Comparison of ENCODE assay signal across 8 mouse cellular contexts in the genomic region with DNA sequence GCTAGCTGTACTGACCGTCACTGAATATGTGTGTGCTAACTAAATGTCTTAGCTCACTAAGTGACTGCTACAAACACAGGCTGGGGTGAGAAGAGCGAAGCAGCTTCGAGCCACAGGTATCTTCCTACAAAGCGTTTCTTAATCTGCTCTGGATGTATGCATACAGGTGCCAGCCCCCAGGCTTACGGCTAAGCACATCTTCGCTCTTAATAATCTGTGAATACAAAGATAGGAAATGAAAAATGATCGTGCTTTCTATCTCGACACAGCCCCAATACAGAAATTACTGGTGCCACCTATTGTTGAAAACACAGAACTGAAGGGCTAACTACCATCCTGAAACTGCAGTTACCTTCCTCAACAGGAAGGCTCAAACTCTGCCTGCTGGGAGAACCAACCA. TPM values are rescaled to one million over a fixed set of nuclear protein-coding genes. Genes with fewer than 3 reads are reported as not detected.
DNase-seq lines count a peak whose midpoint lies in the region; ATAC-seq and TF ChIP-seq lines count a peak whose summit lies in the region.

No protein-coding gene starts in this region.

- in situ Hi-C loops in CH12.LX (cut with MboI; ENCODE audit: low pct_ligation_motif_present, low pct_unique_long_range_greater_than_20kb, low sequenced_read_pairs) = no loop called here

- no peaks in the 10 kb centered on the region for H3K79me2 ChIP-seq in CH12.LX (replicated peaks; ENCODE audit: control insufficient read depth, extremely low read depth, insufficient read depth, poor library complexity, severe bottlenecking)

- no peaks in the 10 kb centered on the region for H3K9me3 ChIP-seq in heart, embryonic 14.5 days (ENCODE audit: control insufficient read depth, low read length)
- no peaks in the 10 kb centered on the region for H3K9me3 ChIP-seq in heart, embryonic 10.5 days
- H3K9me3 ChIP-seq in CH12.LX (replicated peaks; ENCODE audit: low read length) = no peaks in the 10 kb centered on the region
- no peaks in the 10 kb centered on the region for H3K9me3 ChIP-seq in kidney, embryonic 16.5 days (ENCODE audit: low read length)

- H3K4me1 ChIP-seq in heart, embryonic 14.5 days (ENCODE audit: control insufficient read depth in 2 of 2, insufficient read depth in 2 of 2, low read length in 2 of 2) = no peaks in the 10 kb centered on the region
- H3K4me1 ChIP-seq in heart, embryonic 10.5 days = no peaks in the 10 kb centered on the region
- H3K4me1 ChIP-seq in CH12.LX (ENCODE audit: control insufficient read depth in 1 of 2, insufficient read depth in 2 of 2) = peaks cover 0 to 5% of the 10 kb centered on the region in 2 experiments; a peak in 2 of 4 replicates
- H3K4me1 ChIP-seq in kidney, embryonic 16.5 days (ENCODE audit: insufficient read depth, low read length) = peaks cover 8% of the 10 kb centered on the region; the same call in 1 of the 2 replicates

- peak overlapping the region; percentile 54 for H3K4me2 ChIP-seq in heart, embryonic 14.5 days (ENCODE audit: low read length)
- peak overlapping the region; percentile 69 for H3K4me2 ChIP-seq in CH12.LX (ENCODE audit: insufficient read depth, low read depth, poor library complexity, severe bottlenecking)
- H3K4me2 ChIP-seq in kidney, embryonic 16.5 days (replicated peaks; ENCODE audit: low read depth, low read length) = no peak overlapping the region

- H3K36me3 ChIP-seq in heart, embryonic 14.5 days (ENCODE audit: control insufficient read depth, insufficient read depth, low read length) = no peaks in the 10 kb centered on the region
- H3K36me3 ChIP-seq in heart, embryonic 10.5 days = no peaks in the 10 kb centered on the region
- no peaks in the 10 kb centered on the region for H3K36me3 ChIP-seq in CH12.LX (replicated peaks in 1 of 2; ENCODE audit: control insufficient read depth in 1 of 2, insufficient read depth in 1 of 2, low read length in 1 of 2)
- H3K36me3 ChIP-seq in kidney, embryonic 16.5 days (ENCODE audit: insufficient read depth, low read length) = no peaks in the 10 kb centered on the region

- TF ChIP-seq RAD21 in CH12.LX (IDR thresholded peaks at IDR 0.05; ENCODE audit: low read depth, low read length) = peak; percentile 53

- H3K27me3 ChIP-seq in heart, embryonic 14.5 days (ENCODE audit: control insufficient read depth, insufficient read depth, low read length) = no peaks in the 10 kb centered on the region
- H3K27me3 ChIP-seq in heart, embryonic 10.5 days (ENCODE audit: insufficient read depth, poor library complexity, severe bottlenecking) = no peaks in the 10 kb centered on the region
- no peaks in the 10 kb centered on the region for H3K27me3 ChIP-seq in CH12.LX (replicated peaks)
- H3K27me3 ChIP-seq in kidney, embryonic 16.5 days (ENCODE audit: insufficient read depth, low read length) = no peaks in the 10 kb centered on the region

- DNase-seq in heart, embryonic 10.5 days (ENCODE audit: low spot score) = no peak
- peak; percentile 32 for DNase-seq in CH12.LX (ENCODE audit: extremely low read depth)
- DNase-seq in brain, embryonic 14.5 days (ENCODE audit: low read depth) = peak; percentile 80
- DNase-seq in retina, postnatal 7 days (ENCODE audit: low read depth, low spot score) = peak; percentile 8
- DNase-seq in natural killer cell, adult 2 months (ENCODE audit: low spot score in 2 of 2) = no peak
- no peak for DNase-seq in gastrocnemius, adult 8-10 months (ENCODE audit: low spot score in 2 of 2)

- no peak for ATAC-seq in heart, embryonic 14.5 days (ENCODE audit: insufficient number of reproducible peaks, insufficient read depth, low FRiP score, low read depth)
- ATAC-seq in kidney, embryonic 16.5 days (ENCODE audit: low FRiP score, low TSS enrichment) = no peak

- no peak overlapping the region for H3K9ac ChIP-seq in heart, embryonic 14.5 days (ENCODE audit: low read length)
- H3K9ac ChIP-seq in CH12.LX (ENCODE audit: insufficient read depth, low read depth) = no peak overlapping the region
- H3K9ac ChIP-seq in kidney, embryonic 16.5 days (replicated peaks; ENCODE audit: low read length) = no peak overlapping the region

- TF ChIP-seq CTCF in CH12.LX (conservative IDR thresholded peaks at IDR 0.05 in 1 of 2, IDR thresholded peaks at IDR 0.05 in 1 of 2; ENCODE audit: low read depth in 2 of 2, low read length in 2 of 2) = peak; percentile 15 to 65; a peak in 3 of 4 replicates
- peak; percentile 52; the same call in 1 of the 2 replicates for TF ChIP-seq CTCF in brain, embryonic 14.5 days (IDR thresholded peaks at IDR 0.05; ENCODE audit: borderline replicate concordance, extremely low read depth, insufficient read depth, insufficient read length)

- no peak for TF ChIP-seq EP300 in CH12.LX (IDR thresholded peaks at IDR 0.05; ENCODE audit: low read length)

- 46% methylated on average over 8 of the region's 8 CpGs for WGBS in heart, embryonic 14.5 days
- WGBS in heart, embryonic 10.5 days = 57% methylated on average over 8 of the region's 8 CpGs
- WGBS in kidney, embryonic 16.5 days = 59% methylated on average over 8 of the region's 8 CpGs

- dilution Hi-C loops in CH12.LX (cut with MboI; ENCODE audit: extremely low pct_ligation_motif_present, extremely low pct_unique_long_range_greater_than_20kb, low sequenced_read_pairs) = no loop called here

- TF ChIP-seq POLR2A in CH12.LX (IDR thresholded peaks at IDR 0.05; ENCODE audit: low read depth, low read length) = no peak
- TF ChIP-seq POLR2A in brain, embryonic 14.5 days (IDR thresholded peaks at IDR 0.05; ENCODE audit: borderline replicate concordance, extremely low read depth, insufficient read depth, insufficient read length, poor library complexity, severe bottlenecking) = no peak

- H3K4me3 ChIP-seq in heart, embryonic 14.5 days (ENCODE audit: control insufficient read depth in 1 of 2, insufficient read depth in 1 of 2, low read depth in 1 of 2, low read length in 2 of 2) = no peak overlapping the region
- H3K4me3 ChIP-seq in heart, embryonic 10.5 days = no peak overlapping the region
- H3K4me3 ChIP-seq in CH12.LX (replicated peaks in 1 of 3; ENCODE audit: low read depth in 2 of 3, low read length in 2 of 3, poor library complexity in 1 of 3) = no peak overlapping the region
- no peak overlapping the region for H3K4me3 ChIP-seq in kidney, embryonic 16.5 days (ENCODE audit: low read length)

- no peak overlapping the region for H3K27ac ChIP-seq in heart, embryonic 14.5 days (replicated peaks in 1 of 2; ENCODE audit: control insufficient read depth in 1 of 2, insufficient read depth in 1 of 2, low read depth in 2 of 2, low read length in 2 of 2)
- no peak overlapping the region for H3K27ac ChIP-seq in heart, embryonic 10.5 days
- H3K27ac ChIP-seq in CH12.LX (ENCODE audit: insufficient read depth, low read depth) = no peak overlapping the region
- 0 out of 2 replicates have a peak overlapping the region, but pooled peaks have one; percentile 29 for H3K27ac ChIP-seq in kidney, embryonic 16.5 days (ENCODE audit: low read length)

TF ChIP-seq in CH12.LX, 34 proteins besides CTCF, POLR2A, EP300 and RAD21:
- TF ChIP-seq ZKSCAN1 (IDR thresholded peaks at IDR 0.05; ENCODE audit: borderline replicate concordance, low read depth, low read length) (no peak), SMC3 (IDR thresholded peaks at IDR 0.05; ENCODE audit: low read depth, low read length) (peak; percentile 50)
TF ChIP-seq in CH12.LX: peak in this region for 1.

RNA-seq across cellular contexts. Expression of gene Glis3, which starts 51.5 kb away (rescaled TPM):
- polyA plus RNA-seq in heart, embryonic 14.5 days (2014; fragmentation: Nextera tagmentation; extraction: Ambion mirVana) = 0.92 and 1.6 TPM in 2 replicates
- polyA plus RNA-seq in heart, embryonic 10.5 days (2016; fragmentation: Nextera tagmentation; extraction: Ambion mirVana) = 0.99 and 1.4 TPM in 2 replicates
- total RNA-seq in CH12.LX (2012; rRNA removed) (not detected in 2 replicates), CH12.LX (2014; rRNA removed) (not detected in 2 replicates)
- polyA plus RNA-seq in CH12.LX (2012; ENCODE audit: insufficient read length, low read depth) = 0.08 TPM in 1 of 2 replicates, not detected in the other
- 1.2 and 3.1 TPM in 2 replicates for polyA plus RNA-seq in brain, embryonic 14.5 days (2012; rRNA removed)
- polyA plus RNA-seq in kidney, embryonic 16.5 days (2015; fragmentation: Nextera tagmentation; extraction: Ambion mirVana) = 9.0 and 10.1 TPM in 2 replicates
- total RNA-seq in gastrocnemius, adult 8-10 months (2022) = under 1 TPM; 0.56 to 0.85 (median 0.75) TPM

Comparison
In these comparisons a context has a peak if more than half of its experiments do, and no peak if none do; other contexts are left out.
1. DNase-seq: peak in CH12.LX (single experiment), brain, embryonic 14.5 days (single experiment) and retina, postnatal 7 days (single experiment); none in heart, embryonic 10.5 days (single experiment), natural killer cell, adult 2 months (0 of 2) and gastrocnemius, adult 8-10 months (0 of 2).